Mouse (Mus musculus) kidney, postnatal 25 days (tissue): Measurements from ENCODE around the gene Madcam1.
A peak's percentile ranks its signal among the peaks of the same experiment; 100 is the strongest.

Source experiments
- DNase-seq, 2 experiments: peaks; one replicate each; pipeline ENCODE4 v3.0.0; 2021; ENCODE audit warnings: mixed read lengths in 2 of 2

Madcam1 gene

GRCm38 (mm10) chr10:79668771-79669575 is 4.6 kb downstream of the Madcam1 start, which contains the start of gene Tpgs1:
Gene Tpgs1 (plus strand): TSS chr10:79669369.
- DNase-seq, result peak; percentile 91 to 93

DNA sequence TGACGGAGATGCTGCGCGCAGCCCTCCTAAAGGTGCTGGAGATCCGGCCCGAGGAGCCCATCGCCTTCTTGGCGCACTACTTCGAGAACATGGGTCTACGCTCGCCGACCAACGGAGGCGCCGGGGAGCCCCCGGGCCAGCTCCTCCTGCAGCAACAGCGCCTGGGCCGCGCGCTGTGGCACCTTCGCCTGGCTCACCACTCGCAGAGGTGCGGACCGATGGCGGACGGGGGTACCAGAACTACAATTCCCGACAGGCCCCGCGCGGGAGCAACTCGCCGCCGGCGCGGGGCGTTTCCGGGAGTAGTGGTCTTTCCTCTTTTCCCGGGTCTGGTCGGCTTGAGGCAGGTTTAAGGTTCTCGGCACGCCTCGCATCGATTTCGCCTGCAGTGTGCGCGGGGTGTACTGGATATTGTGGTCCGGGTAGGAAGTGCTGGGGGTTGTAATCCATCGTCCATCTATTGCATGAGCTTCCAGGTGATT is 5.3 kb downstream of the Madcam1 start:
- DNase-seq, result peak; percentile 77 to 83

DNA sequence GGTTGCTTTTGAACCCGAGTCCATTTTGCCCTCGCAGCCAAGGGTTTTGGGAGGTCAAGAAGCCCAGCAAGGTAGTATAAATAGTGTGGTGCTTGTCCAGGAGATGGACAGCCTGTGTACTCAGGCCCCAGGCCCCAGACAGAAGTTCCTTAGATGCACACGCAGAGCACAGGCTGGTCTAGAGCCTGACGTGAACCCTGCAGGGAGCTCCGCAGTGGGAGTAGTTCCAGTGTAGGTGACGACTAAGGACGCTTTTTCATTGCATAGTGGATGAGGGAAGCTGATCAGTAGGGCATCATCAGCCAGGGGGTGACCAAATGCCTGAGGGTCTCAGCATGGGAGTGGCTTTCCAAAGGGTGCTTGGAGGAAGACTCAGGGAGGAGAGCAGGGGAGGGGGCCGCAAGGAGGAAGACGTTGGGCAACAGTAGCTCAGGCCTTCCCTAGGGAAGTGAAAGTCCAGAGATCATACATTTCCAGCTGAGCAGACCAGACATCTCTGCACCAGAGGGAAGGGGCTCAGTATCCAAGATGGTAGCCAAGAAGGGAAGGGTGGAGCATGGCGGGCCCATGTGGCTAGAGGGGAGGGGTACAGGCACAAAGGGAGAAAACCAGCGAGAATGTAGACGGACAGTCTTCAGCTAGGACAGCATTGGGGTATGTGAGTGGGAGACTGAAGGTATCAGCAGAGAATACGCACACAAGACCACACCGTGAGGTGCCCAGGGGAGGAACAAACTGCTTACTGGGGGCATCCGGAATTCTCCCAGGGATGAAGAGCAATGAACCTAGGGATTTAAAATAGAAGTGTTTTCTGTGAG is 5.9 kb downstream of the Madcam1 start:
- no peak for DNase-seq

DNA sequence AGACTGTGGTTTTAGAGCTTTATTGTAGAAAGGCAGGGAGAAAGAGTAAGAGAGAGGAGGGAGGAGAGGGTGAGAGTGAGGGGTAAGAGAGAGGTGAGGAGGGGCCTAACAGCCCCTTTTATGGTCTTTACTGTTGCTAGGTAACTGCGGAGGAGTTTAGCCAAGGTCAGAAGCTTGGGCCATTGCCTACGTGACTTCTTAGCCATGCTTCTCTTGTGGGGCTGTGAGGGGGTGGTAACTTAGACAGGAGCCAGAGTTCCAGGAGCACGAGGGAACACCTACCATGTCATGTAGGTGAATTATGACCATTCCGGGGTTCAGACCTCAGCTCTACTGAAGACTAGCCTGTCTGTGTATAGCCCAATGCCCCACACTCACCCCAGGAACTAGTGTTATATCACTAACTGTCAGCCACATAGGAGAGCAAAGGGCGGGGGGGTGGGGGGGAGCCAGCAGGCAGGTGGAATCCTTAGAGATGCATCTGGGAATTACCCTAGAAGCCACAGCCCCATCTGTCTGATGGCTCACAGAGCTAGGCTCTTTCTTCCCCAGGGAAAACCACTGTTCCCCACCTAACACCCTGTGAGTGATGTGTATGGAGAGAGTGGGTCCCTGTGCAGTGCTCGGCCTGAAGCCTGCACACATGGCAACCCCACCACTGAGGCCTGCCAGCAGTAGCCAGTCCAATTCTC is 7.2 kb downstream of the Madcam1 start:
- no peak for DNase-seq

GRCm38 (mm10) chr10:79672088-79672455 is 7.7 kb downstream of the Madcam1 start:
- DNase-seq, result no peak

- DNase-seq, result no peak
Measured at GRCm38 (mm10) chr10:79673054-79673453, 8.7 kb downstream of the Madcam1 start.

DNA sequence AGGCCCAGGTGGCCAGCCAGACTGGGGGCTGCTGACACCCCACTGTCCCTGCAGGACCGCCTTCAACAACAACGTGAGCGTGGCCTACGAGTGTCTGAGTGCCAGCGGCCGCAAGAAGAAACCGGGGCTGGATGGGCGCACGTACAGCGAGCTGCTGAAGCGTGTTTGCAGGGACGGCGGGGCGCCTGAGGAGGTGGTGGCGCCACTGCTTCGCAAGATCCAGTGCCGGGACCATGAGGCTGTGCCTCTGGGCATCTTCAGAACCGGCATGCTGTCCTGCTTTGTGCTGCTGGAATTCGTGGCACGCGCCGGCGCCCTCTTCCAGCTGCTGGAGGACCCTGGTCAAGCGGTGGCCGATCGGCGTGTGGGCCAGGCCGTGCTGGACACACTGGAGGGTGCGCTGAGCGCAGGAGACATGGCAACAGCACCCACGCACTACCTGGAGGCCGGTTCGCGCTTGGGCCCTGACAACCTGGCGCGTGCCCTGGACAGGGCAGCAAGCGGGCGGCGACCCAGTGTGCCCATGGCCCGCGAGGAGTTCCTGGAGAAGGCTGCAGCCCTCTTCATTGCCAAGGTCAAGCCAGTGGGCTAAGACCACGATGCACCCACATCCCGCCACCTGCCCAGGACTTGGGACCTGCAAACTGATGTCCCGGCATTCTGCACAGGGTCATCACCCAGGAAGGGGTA is 11.1 kb downstream of the Madcam1 start:
- no peak for DNase-seq

GRCm38 (mm10) chr10:79680606-79681495 is 16.5 kb downstream of the Madcam1 start:
- DNase-seq, result peak in 1 of 2 experiments; percentile 68

DNA sequence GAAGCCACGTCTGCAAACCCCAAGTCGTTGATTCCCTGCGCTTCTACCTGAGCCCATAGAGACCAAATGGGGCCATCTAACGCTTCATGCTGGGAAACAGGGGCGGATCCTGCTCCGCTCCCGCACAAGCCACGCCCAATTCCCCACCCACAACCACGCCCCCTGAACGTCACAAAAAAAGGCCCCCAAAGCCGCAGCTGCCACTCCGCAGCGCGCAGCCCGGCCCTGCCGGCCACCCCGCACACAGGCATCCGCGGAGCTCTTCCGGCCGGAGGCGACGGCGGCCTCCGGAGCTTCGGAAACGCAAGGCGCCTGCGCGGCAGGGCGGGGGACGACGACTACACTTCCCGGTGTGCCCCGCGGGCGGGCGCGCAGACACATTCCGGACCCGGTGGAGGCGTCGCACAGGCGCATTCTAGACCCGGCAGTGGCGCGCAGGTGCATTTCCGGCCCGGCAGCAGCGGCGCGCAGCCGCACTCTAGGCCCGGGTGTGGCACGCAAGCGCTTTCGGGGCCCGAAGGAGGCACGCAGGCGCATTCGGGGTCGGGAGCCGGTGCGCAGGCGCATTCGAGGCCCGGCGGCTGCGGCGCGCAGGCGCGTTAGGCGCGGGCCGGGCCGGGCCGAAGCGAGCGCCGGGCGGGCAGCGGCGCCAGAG is 17.4 kb downstream of the Madcam1 start, which contains the start of gene Cdc34:
TSS of gene Cdc34 (plus strand) at position 605 of the 655 bp plus-strand sequence.
- peak; percentile 98 to 100 for DNase-seq

- DNase-seq, result peak in 1 of 2 experiments; percentile 61
Measured at GRCm38 (mm10) chr10:79682551-79682915, 18.2 kb downstream of the Madcam1 start.

DNA sequence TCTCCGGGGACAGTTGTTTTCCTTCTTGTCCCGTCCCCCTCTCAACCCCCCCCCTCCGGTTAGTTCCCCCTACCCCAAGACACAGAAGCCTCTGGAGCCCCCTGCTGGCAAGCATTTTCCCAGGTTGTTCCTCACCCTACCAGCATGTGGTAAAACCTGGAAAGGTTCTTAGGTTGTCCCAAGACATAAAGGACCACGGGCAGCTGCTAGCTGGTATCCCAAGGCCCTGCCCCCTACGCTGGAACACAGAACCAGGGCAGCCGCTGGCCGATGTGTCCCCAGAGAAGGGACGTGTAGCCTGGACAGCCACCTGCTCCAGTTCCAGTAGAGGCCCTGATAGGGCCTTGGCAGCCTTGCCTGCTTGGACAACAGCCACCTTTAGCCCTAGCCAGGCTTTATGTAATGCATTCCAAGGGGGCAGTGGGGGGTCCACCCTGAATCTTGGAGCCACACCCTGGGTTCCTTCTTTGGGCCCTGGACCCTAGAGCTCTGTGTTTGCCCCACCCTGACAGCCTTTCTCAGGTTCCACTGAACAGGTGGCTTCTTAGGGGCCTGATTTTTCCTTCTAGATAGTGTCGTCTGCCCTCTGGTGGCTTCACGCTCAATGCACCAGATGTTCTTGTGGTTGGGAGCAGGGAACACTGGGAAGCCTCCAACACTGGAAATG is 18.7 kb downstream of the Madcam1 start:
- DNase-seq, result peak; percentile 81 to 86

- peak in 1 of 2 experiments; percentile 60 for DNase-seq
Measured at GRCm38 (mm10) chr10:79683726-79684640, 19.6 kb downstream of the Madcam1 start.

- no peak for DNase-seq
Measured at GRCm38 (mm10) chr10:79684770-79685600, 20.6 kb downstream of the Madcam1 start.

- DNase-seq, result no peak
Measured at GRCm38 (mm10) chr10:79686219-79686618, 21.9 kb downstream of the Madcam1 start.

DNA sequence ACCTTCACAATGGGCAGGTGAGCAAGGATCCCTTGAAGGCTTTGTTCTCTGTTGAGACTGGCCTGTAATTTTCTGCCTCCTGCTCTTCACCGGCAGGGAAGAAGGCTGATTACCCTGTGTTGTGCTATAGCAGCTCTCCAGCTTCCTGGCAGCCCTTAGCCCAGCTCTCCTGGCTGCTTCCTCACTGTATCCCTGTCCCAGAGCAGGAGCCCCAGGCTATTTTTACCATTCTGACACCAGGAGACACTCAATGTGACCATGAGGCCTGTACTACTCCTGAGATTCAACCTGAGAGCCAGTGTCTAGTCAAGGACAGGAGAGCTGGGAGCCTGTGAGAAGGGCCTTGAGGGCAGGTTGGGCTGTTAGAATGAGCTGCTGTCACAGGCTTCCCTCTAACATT is 22.3 kb downstream of the Madcam1 start:
- no peak for DNase-seq

- DNase-seq, result no peak
Measured at GRCm38 (mm10) chr10:79687513-79687912, 23.2 kb downstream of the Madcam1 start.

DNA sequence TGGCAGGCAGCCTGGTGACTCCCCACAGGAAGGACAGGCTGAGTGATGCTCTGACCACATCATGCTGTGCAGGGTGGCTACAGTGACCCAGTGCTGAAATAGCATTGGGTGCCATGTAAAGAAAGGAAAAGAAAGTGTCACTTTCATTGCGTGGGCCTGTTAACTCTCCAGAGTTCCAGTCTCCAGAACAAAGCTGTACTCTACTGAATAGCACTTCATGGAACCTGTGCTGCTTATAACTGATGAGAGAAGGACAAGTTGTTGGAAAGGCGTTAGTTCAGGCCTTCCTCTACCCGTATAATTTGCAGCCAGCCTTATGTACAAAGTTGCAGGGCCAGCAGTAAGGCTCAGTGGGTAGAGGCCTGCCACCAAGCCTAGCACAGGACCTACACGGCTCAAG is 24.4 kb downstream of the Madcam1 start, which contains the start of gene Gzmm:
TSS of gene Gzmm (plus strand) at position 301 of the 400 bp plus-strand sequence.
- DNase-seq, result no peak

GRCm38 (mm10) chr10:79689178-79689577 is 24.8 kb downstream of the Madcam1 start:
- no peak for DNase-seq
